Mouse (Mus musculus) lung, embryonic 15.5 days (tissue): Measurements from ENCODE around the gene Mapkapk2. TPM values are rescaled to one million over a fixed set of nuclear protein-coding genes. Genes with fewer than 3 reads are reported as not detected.

Source experiments
- ATAC-seq: fragments of 200-750 bp; cut with Nextera tagmentation; 2 replicates; pipeline ENCODE4 v1.8.0; 2017; ENCODE audit warnings: moderate number of reproducible peaks, borderline replicate concordance; ENCODE audit not compliant: low FRiP score, low TSS enrichment; ENCODE audit errors: extremely low read depth
- H3K27ac ChIP-seq: fragments of 300-500 bp; sonication (generic); 2 replicates; pipeline ENCODE4 v1.5.1; 2015; ENCODE audit warnings: moderate library complexity, mild to moderate bottlenecking, inconsistent platforms
- H3K27me3 ChIP-seq: fragments of 300-500 bp; sonication (generic); 2 replicates; pipeline ENCODE4 v1.6.1; 2015; ENCODE audit warnings: inconsistent platforms
- H3K36me3 ChIP-seq: fragments of 300-500 bp; sonication (generic); 2 replicates; pipeline ENCODE4 v1.6.1; 2015; ENCODE audit warnings: inconsistent platforms
- H3K4me1 ChIP-seq: fragments of 300-500 bp; sonication (generic); 2 replicates; pipeline ENCODE4 v1.6.1; 2015; ENCODE audit warnings: inconsistent platforms
- H3K4me2 ChIP-seq: fragments of 300-500 bp; sonication (generic); 2 replicates; pipeline ENCODE4 v1.6.1; 2015; ENCODE audit warnings: inconsistent platforms, mild to moderate bottlenecking, moderate library complexity
- H3K4me3 ChIP-seq: fragments of 300-500 bp; sonication (generic); 2 replicates; pipeline ENCODE4 v1.5.1; 2015; ENCODE audit warnings: mild to moderate bottlenecking, inconsistent platforms
- H3K9ac ChIP-seq: fragments of 300-500 bp; sonication (generic); 2 replicates; pipeline ENCODE4 v1.6.1; 2015; ENCODE audit warnings: inconsistent platforms
- H3K9me3 ChIP-seq: fragments of 300-500 bp; sonication (generic); 2 replicates; pipeline ENCODE4 v1.6.1; 2016; ENCODE audit warnings: inconsistent platforms
- WGBS: fragments of 180-500 bp; shearing (Covaris S2); methylation state at CpG from one replicate; pipeline ENCODE4 v1.1.7; 2015; 5-methylcytosine and 5-hydroxymethylcytosine counted together
- polyA plus RNA-seq: library from polyadenylated mRNA; unstranded; fragments of >200 nt; fragmentation: Nextera tagmentation; extraction: Ambion mirVana; gene quantifications from 2 replicates; pipeline ENCODE4 v1.2.1, GENCODE M21; 2015

Mapkapk2 gene
- polyA plus RNA-seq, 1 experiment from 2014 or later, result 61.0 TPM

DNA sequence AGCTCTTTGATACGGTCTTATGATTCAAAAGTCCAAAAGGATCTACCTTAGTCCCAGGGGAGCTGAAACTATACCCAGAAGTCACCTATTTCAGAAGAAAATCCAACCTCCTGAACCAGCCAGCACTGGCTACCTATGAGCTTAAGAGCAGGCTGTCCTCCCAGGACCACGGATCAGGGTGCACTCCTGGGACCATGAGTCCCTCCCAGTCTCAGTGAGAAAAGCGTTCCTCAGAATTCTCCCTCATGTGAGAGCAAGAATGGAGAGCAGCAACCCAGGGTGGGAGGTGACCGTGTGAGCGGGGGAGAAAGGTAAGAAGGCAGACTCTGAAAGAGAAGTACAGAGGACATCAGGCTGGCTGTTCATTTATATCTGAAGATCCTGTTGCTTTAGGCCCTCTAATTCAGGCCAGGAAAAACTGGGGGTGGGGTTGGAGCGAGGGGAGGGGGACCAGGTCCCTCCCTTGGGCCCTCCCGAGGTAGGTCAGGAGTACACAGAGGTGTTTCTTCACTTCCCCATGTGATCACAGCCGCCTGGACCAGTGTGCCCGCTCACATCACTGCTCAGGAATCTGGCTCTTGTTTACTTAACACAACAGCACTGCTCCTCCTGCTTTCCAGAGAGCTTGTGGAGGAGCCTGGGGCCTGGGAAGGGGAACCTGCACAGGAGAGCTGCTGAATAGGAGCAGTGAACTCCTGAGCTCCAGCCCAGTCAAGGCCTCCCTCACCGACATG lies 10.1 kb upstream of the Mapkapk2 start:
- Histone ChIP-seq H3K9me3 (no peaks in the 10 kb centered on the region), H3K27me3 (no peaks in the 10 kb centered on the region), H3K36me3 (no peaks in the 10 kb centered on the region), H3K9ac (no peak overlapping the region), H3K4me2 (no peak overlapping the region), H3K27ac (peak overlapping the region; percentile 81), H3K4me1 (peaks cover 24% of the 10 kb centered on the region), H3K4me3 (no peak overlapping the region)
- 33% methylated on average over 10 of the region's 10 CpGs for WGBS
- ATAC-seq, result peak; percentile 93

DNA sequence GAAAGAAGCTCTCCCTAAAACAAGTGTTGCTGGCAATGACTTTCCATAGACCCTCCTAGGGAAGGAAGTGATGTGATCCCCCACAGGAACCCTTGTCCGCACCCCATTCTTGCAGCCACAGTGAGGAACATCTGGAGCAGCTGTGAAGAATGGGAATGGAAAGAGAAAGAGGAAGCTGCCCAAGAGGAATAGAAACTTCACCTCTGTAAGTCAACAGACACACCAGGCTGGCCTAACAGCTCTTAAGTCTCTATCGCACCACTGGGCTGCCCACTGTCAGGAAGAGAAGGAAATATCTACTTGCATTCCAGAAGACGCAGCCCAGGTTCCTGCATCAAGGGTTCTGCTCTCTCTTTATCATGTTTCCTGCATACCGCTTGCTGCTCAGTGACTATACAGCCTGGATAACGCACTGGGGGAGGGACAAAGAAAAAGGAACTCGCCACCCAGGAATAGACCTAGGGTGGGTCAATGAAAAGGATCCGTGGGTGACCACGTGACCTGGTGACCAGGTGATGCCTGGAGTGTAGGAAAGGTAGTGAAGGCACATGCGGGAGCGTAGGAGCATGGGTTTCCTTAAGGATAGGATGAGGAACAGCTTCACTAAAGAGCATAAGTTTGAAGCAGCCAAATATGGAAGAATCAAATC lies 6.3 kb upstream of the Mapkapk2 start:
- no peak overlapping the region for H3K4me2 ChIP-seq
- WGBS, result 63% methylated on average over 10 of the region's 10 CpGs
- H3K27me3 ChIP-seq, result no peaks in the 10 kb centered on the region
- H3K36me3 ChIP-seq, result no peaks in the 10 kb centered on the region
- no peaks in the 10 kb centered on the region for H3K9me3 ChIP-seq
- H3K9ac ChIP-seq, result no peak overlapping the region
- H3K27ac ChIP-seq, result no peak overlapping the region
- ATAC-seq, result no peak
- H3K4me3 ChIP-seq, result no peak overlapping the region
- H3K4me1 ChIP-seq, result peaks cover 13% of the 10 kb centered on the region; the same call in 1 of the 2 replicates

DNA sequence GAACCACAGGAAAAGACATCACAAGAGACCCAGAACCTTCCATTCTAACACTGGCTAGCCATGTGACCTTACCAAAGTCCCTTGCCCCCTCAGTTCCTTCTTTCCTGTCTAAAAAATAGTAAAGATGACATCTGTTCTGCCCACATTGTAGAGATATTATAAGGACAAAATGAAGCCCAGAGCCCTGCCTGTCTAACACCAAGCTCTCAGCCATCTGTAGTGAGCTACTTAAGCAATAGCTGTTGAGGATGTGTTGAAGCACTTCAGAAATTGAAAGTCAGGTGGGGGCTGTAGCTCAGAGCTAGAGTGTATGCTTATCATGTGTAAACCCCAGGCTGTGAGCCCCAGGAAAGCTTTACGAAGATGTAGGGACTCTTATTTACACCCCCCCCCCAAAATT lies 3.2 kb upstream of the Mapkapk2 start:
- 49% methylated on average over 1 of the region's 1 CpGs for WGBS
- no peak overlapping the region for H3K4me3 ChIP-seq
- no peak overlapping the region for H3K9ac ChIP-seq
- peaks cover 11% of the 10 kb centered on the region for H3K4me1 ChIP-seq
- H3K27me3 ChIP-seq, result no peaks in the 10 kb centered on the region
- H3K27ac ChIP-seq, result no peak overlapping the region
- no peak for ATAC-seq
- no peak overlapping the region for H3K4me2 ChIP-seq
- H3K36me3 ChIP-seq, result no peaks in the 10 kb centered on the region
- H3K9me3 ChIP-seq, result no peaks in the 10 kb centered on the region

DNA sequence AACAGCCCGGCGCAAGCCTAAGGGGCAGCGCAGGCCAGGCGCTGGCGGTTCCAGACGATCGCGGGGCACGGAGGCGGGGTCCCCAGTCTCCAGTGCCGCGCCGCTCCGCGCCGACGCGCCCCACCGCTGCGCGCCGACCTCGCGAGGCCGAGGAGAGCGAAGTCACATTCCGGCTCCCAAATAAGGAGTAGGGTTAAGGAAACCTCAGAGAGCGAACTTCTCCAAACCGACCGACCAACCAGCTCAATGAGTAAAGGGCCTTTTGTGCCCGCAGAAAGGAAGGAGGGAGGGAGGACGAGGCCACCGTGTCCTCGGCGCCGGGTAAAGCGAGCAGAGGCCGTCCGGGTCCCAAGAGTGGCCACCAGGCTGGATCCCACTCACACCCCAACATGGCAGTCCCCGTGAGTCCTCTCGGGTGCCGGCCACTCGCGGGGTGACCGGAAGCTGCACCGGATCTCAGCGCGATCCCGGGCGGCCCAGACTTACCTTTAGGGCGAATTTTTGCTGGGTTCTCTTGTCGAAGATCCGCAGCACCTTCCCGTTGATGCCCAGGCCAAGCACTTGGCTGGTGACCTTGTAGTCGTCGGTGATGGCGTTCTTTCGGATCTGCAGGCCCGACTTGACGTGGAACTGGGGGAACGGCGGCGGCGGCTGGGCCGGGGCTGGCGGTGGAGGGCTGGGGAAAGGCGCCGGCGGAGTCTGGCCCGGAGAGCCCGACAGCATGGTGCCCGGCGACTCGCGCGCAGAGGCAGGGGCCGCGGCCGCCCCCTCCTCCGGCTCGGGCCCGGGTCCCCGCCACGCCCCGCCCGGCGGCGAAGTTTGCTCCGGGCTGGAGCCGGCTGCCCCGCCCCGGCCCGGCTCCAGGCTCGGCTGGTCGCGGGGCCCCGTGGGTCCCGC lies 575 bp downstream of the Mapkapk2 start:
- H3K4me1 ChIP-seq, result peaks cover 47% of the 10 kb centered on the region
- H3K9ac ChIP-seq, result peak overlapping the region; percentile 91
- WGBS, result under 1% methylated on average over 91 of the region's 98 CpGs
- H3K4me2 ChIP-seq, result peak overlapping the region; percentile 79
- peak; percentile 71 for ATAC-seq
- H3K36me3 ChIP-seq, result no peaks in the 10 kb centered on the region
- H3K9me3 ChIP-seq, result no peaks in the 10 kb centered on the region
- H3K27me3 ChIP-seq, result no peaks in the 10 kb centered on the region
- peak overlapping the region; percentile 90 for H3K4me3 ChIP-seq
- H3K27ac ChIP-seq, result peak overlapping the region; percentile 95

DNA sequence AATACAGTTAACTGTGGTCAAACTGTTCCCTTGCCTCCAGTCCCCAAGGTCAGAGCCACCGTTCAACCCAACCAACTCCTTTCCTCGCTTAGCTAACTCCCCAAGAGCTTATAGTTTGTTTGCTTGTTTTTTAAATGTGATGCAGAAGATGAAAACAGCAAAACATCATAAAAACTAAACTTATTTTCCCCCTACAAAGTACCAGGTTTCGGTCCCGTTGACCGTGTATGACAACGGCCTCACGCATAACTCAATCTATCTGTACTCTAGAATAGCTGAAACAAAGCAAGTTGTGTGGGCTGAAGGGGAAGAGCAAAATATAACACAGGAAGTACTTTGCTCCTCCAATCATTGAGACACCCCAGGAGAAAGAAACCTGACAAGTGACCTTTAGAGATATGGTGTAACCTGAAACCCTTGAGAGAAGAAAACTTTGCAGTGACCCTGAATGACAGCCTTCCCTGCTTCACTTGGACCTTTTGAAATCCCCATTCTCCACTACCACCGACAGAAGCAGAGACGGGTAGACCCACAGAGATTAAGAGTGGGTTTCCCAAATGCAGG lies 1.4 kb downstream of the Mapkapk2 start:
- no peaks in the 10 kb centered on the region for H3K9me3 ChIP-seq
- peak overlapping the region; percentile 95 for H3K27ac ChIP-seq
- no peaks in the 10 kb centered on the region for H3K36me3 ChIP-seq
- peak overlapping the region; percentile 91 for H3K9ac ChIP-seq
- H3K4me3 ChIP-seq, result peak overlapping the region; percentile 90
- H3K4me1 ChIP-seq, result peaks cover 54% of the 10 kb centered on the region
- H3K4me2 ChIP-seq, result peak overlapping the region; percentile 79
- ATAC-seq, result no peak
- H3K27me3 ChIP-seq, result no peaks in the 10 kb centered on the region
- WGBS, result 3% methylated on average over 9 of the region's 9 CpGs

DNA sequence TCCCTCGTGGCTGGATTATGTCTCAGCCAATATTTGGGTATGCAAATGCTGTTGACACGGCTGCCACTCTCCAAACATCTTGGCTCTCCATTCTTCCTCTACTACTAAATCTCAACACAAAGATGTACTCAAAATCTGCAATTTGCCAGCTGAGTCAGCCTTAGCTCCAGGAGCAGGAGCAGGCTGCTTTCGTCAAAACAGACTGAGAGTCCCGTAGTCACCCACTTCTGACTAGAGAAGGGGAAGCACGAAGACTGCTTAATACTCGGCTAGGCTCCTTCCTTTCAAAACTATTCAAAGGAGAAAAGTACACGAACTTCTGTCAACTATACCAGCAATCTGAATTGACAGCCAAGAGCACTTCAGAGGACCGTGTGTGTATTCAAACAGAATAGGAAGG lies 2.1 kb downstream of the Mapkapk2 start:
- 8% methylated on average over 8 of the region's 8 CpGs for WGBS
- Histone ChIP-seq H3K9ac (peak overlapping the region; percentile 91; the same call in 1 of the 2 replicates), H3K4me1 (peaks cover 57% of the 10 kb centered on the region), H3K27me3 (no peaks in the 10 kb centered on the region), H3K4me2 (peak overlapping the region; percentile 79), H3K36me3 (no peaks in the 10 kb centered on the region), H3K4me3 (peak overlapping the region; percentile 90), H3K27ac (peak overlapping the region; percentile 95), H3K9me3 (no peaks in the 10 kb centered on the region)
- ATAC-seq, result no peak

DNA sequence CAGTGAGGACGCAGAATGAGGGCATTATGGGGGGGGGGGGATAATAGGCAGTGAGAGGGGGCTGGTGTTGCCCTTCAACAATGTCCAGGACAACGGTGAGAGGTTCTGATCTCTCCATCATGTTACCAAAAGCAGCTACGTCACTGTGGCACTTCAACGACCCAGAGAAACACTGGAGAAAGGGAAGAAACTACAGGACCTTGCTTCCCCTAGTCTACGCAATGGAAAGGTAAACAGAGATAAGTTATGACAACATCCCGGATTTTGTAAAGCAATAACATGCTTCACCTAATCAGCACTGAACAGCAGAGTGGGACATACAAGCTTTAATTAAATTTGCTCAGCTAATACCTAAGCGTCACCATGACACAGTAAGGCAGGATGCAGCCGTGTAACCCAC lies 3.7 kb downstream of the Mapkapk2 start:
- Histone ChIP-seq H3K36me3 (no peaks in the 10 kb centered on the region), H3K4me1 (peaks cover 74% of the 10 kb centered on the region), H3K27ac (no peak overlapping the region), H3K4me3 (no peak overlapping the region), H3K4me2 (no peak overlapping the region), H3K9ac (no peak overlapping the region), H3K27me3 (no peaks in the 10 kb centered on the region), H3K9me3 (no peaks in the 10 kb centered on the region)
- no peak for ATAC-seq
- WGBS, result 58% methylated on average over 8 of the region's 8 CpGs

DNA sequence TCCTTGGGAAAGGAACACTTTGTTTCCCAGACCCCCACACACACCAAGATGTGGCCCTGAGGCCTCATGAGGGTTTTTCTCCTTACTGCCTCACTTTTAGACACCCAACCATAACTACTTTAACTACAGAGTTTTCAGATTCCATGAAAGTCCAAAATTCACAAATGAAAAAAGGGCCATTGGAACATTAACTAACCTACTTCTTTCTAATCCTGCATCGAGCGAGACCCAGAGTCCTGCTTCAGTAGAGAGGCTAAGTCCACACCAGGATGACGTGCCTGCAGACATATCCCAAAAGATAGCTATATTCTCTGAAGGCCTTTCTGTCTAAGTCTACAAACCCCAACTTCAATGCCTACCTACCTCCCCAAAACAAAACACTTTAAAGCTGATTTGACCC lies 4.8 kb downstream of the Mapkapk2 start:
- Histone ChIP-seq H3K4me2 (no peak overlapping the region), H3K4me1 (peaks cover 82% of the 10 kb centered on the region), H3K9ac (no peak overlapping the region), H3K27ac (no peak overlapping the region), H3K9me3 (no peaks in the 10 kb centered on the region), H3K36me3 (no peaks in the 10 kb centered on the region), H3K4me3 (no peak overlapping the region), H3K27me3 (no peaks in the 10 kb centered on the region)
- ATAC-seq, result no peak
- WGBS, result 95% methylated on average over 3 of the region's 3 CpGs

DNA sequence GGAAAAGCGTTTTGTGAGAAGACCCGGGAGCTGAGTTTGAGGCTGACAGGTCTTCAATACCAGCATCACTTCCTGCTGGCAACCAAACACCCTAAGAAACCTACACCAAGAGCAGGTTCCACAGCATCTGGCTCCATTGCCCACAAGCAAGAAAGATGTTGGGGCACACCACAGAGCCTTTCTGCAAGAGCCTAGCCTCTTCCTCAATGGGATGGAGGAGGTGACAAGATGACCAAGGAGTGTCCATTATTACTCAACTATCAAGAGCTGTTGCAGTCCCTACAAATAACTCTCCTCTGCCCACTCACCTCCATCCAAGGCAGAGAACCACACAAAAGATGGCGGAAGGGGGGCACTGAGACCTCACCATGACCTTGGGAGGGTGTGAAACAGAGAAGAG lies 5.5 kb downstream of the Mapkapk2 start:
- Histone ChIP-seq H3K27me3 (no peaks in the 10 kb centered on the region), H3K4me2 (no peak overlapping the region), H3K27ac (no peak overlapping the region), H3K4me1 (peaks cover 88% of the 10 kb centered on the region), H3K36me3 (no peaks in the 10 kb centered on the region), H3K9ac (no peak overlapping the region), H3K4me3 (no peak overlapping the region), H3K9me3 (no peaks in the 10 kb centered on the region)
- no peak for ATAC-seq
- WGBS, result 70% methylated on average over 3 of the region's 3 CpGs

DNA sequence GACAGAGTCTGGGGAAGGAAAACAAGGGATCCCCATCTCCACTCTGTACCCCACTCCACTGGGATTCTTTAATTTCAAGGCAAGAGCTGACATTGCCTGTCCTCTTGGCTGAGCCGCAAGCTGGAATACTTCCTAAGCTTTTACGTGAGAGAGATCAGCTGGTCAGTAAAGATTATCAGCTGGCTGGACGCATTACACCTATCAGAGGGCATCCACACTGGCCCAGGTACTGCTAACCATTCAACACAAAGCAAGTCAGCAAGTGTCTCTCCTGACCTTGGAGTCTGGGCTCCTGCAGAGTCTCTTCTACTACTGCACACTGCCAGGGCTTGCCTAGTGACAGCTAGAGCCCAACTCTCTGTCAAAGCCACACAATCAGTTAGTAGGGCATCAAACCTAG lies 6.1 kb downstream of the Mapkapk2 start:
- ATAC-seq, result no peak
- H3K4me3 ChIP-seq, result no peak overlapping the region
- no peaks in the 10 kb centered on the region for H3K9me3 ChIP-seq
- no peaks in the 10 kb centered on the region for H3K27me3 ChIP-seq
- H3K4me1 ChIP-seq, result peaks cover 95% of the 10 kb centered on the region
- H3K27ac ChIP-seq, result no peak overlapping the region
- no peaks in the 10 kb centered on the region for H3K36me3 ChIP-seq
- H3K4me2 ChIP-seq, result no peak overlapping the region
- H3K9ac ChIP-seq, result no peak overlapping the region
- WGBS, result 80% methylated on average over 3 of the region's 3 CpGs

DNA sequence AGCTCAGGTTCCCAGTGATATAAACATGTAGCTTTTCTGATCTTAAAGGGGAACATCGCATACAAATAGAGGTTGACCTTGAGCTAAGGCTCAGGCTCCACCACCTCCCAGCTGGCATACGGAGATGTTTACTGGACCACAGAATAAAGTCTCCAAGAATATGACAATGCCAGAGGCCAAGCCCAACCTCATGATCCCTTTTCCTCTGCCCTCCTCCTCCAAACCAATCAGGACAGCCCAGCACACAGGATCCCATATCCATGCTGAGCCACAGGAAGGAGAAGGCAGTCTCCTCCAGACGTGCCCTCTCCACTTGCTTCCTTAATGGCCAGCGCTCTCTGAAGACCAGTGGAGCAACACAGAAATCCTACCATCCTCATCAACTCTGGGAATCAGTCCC lies 6.7 kb downstream of the Mapkapk2 start:
- no peak overlapping the region for H3K4me3 ChIP-seq
- H3K9ac ChIP-seq, result no peak overlapping the region
- no peak overlapping the region for H3K27ac ChIP-seq
- H3K27me3 ChIP-seq, result no peaks in the 10 kb centered on the region
- no peak for ATAC-seq
- no peak overlapping the region for H3K4me2 ChIP-seq
- H3K9me3 ChIP-seq, result no peaks in the 10 kb centered on the region
- WGBS, result 61% methylated on average over 4 of the region's 4 CpGs
- peaks cover 97% of the 10 kb centered on the region for H3K4me1 ChIP-seq
- H3K36me3 ChIP-seq, result no peaks in the 10 kb centered on the region
